Comparison of ENCODE assay signal across 8 mouse cellular contexts in genomic region chr9:120492010-120492399, GRCm38 (mm10). TPM values are rescaled to one million over a fixed set of nuclear protein-coding genes. Genes with fewer than 3 reads are reported as not detected.
DNase-seq lines count a peak whose midpoint lies in the region; TF ChIP-seq lines count a peak whose summit lies in the region.

Gene Eif1b, plus strand, starts transcription at chr9:120492232.

- no peak for TF ChIP-seq POLR2A in cortical plate, adult 2 months (IDR thresholded peaks at IDR 0.05; ENCODE audit: extremely low read depth, insufficient read depth, low read length)

- DNase-seq in urinary bladder, adult 2 months (ENCODE audit: low spot score): no peak
- DNase-seq in urinary bladder, postnatal 4 days (ENCODE audit: low spot score in 2 of 2): no peak
- DNase-seq in heart, embryonic 10.5 days (ENCODE audit: low spot score): no peak
- no peak for DNase-seq in layer of hippocampus, postnatal 25 days (ENCODE audit: extremely low spot score in 1 of 2, low spot score in 1 of 2)
- no peak for DNase-seq in midbrain, embryonic 10.5 days (ENCODE audit: low spot score)
- DNase-seq in yolk sac, embryonic 10.5 days (ENCODE audit: low spot score): no peak
- DNase-seq in right cerebral cortex, postnatal 14 days: no peak

- H3K4me1 ChIP-seq in cortical plate, adult 2 months (ENCODE audit: control insufficient read depth, insufficient read depth, low read length): peaks cover 9% of the 10 kb centered on the region
- H3K4me1 ChIP-seq in heart, embryonic 10.5 days: peaks cover 14% of the 10 kb centered on the region
- H3K4me1 ChIP-seq in midbrain, embryonic 10.5 days: peaks cover 21% of the 10 kb centered on the region

- H3K9me3 ChIP-seq in heart, embryonic 10.5 days: no peaks in the 10 kb centered on the region
- no peaks in the 10 kb centered on the region for H3K9me3 ChIP-seq in midbrain, embryonic 10.5 days (replicated peaks)

- peak within 1 kb of the TSS; percentile 97 for H3K27ac ChIP-seq in cortical plate, adult 2 months (ENCODE audit: insufficient read depth, low read length)
- peak within 1 kb of the TSS; percentile 100 for H3K27ac ChIP-seq in heart, embryonic 10.5 days
- H3K27ac ChIP-seq in midbrain, embryonic 10.5 days (replicated peaks): peak within 1 kb of the TSS; percentile 99

- H3K27me3 ChIP-seq in heart, embryonic 10.5 days (ENCODE audit: insufficient read depth, poor library complexity, severe bottlenecking): no peaks in the 10 kb centered on the region
- no peaks in the 10 kb centered on the region for H3K27me3 ChIP-seq in midbrain, embryonic 10.5 days (ENCODE audit: low read depth, poor library complexity, severe bottlenecking)

- H3K4me3 ChIP-seq in cortical plate, adult 2 months (ENCODE audit: insufficient read depth, low read length): peak within 1 kb of the TSS; percentile 81
- peak within 1 kb of the TSS; percentile 98 for H3K4me3 ChIP-seq in heart, embryonic 10.5 days
- H3K4me3 ChIP-seq in midbrain, embryonic 10.5 days: peak within 1 kb of the TSS; percentile 100

- no peak for TF ChIP-seq CTCF in cortical plate, adult 2 months (IDR thresholded peaks at IDR 0.05; ENCODE audit: extremely low read depth, insufficient read depth, low read length)

- WGBS in heart, embryonic 10.5 days: 3% methylated on average over 19 of the region's 19 CpGs
- 4% methylated on average over 19 of the region's 19 CpGs for WGBS in midbrain, embryonic 10.5 days

- peaks cover 27% of the 10 kb centered on the region for H3K36me3 ChIP-seq in heart, embryonic 10.5 days
- peaks cover 27% of the 10 kb centered on the region for H3K36me3 ChIP-seq in midbrain, embryonic 10.5 days

RNA-seq across cellular contexts. Expression of gene Eif1b, which starts in this region (rescaled TPM):
- polyA plus RNA-seq in urinary bladder, adult 2 months (2012; rRNA removed): 61.3 and 68.7 TPM in 2 replicates
- polyA plus RNA-seq in cortical plate, adult 2 months (2012; rRNA removed): 147 and 149 TPM in 2 replicates
- 136 and 146 TPM in 2 replicates for polyA plus RNA-seq in heart, embryonic 10.5 days (2016; fragmentation: Nextera tagmentation; extraction: Ambion mirVana)
- total RNA-seq in layer of hippocampus, postnatal 25 days (2021): 100 to 1,000 TPM; 195 to 213 TPM
- 262 and 267 TPM in 2 replicates for polyA plus RNA-seq in midbrain, embryonic 10.5 days (2016; fragmentation: Nextera tagmentation; extraction: Ambion mirVana)
